Mouse (Mus musculus) retina, adult 2 months (tissue): ENCODE measurements around the gene 4930503B20Rik.

Experiments
- DNase-seq: peaks from one replicate; pipeline ENCODE4 v3.0.0-alpha.2; 2012; ENCODE audit warnings: low read depth, low spot score

Gene 4930503B20Rik

GRCm38 (mm10) chr3:146599198-146599900, 51.8 kb downstream of the 4930503B20Rik start:
- DNase-seq, result no peak

GRCm38 (mm10) chr3:146598411-146598810, 52.7 kb downstream of the 4930503B20Rik start:
- DNase-seq, result no peak

GRCm38 (mm10) chr3:146596864-146597263, 54.3 kb downstream of the 4930503B20Rik start:
- DNase-seq, result no peak

GRCm38 (mm10) chr3:146596387-146596786, 54.7 kb downstream of the 4930503B20Rik start:
- no peak for DNase-seq

- no peak for DNase-seq
Measured at GRCm38 (mm10) chr3:146595440-146595839, 55.7 kb downstream of the 4930503B20Rik start.
